Mouse (Mus musculus) cerebral cortex, adult 2 months (tissue): ENCODE measurements around the gene Cdc42bpa.

Source experiments
- WGBS: fragments of 180-500 bp; shearing (Covaris S2); methylation state at CpG from one replicate; pipeline ENCODE4 v1.1.7; 2018; 5-methylcytosine and 5-hydroxymethylcytosine counted together

Cdc42bpa gene

GRCm38 (mm10) chr1:179959721-179960542 lies at the start of gene Cdc42bpa:
Cdc42bpa (plus strand) TSS chr1:179960472.
- under 1% methylated on average over 116 of the region's 128 CpGs for WGBS

GRCm38 (mm10) chr1:179913471-179913870 lies 46.8 kb upstream of the Cdc42bpa start:
- 68% methylated on average over 4 of the region's 4 CpGs for WGBS

GRCm38 (mm10) chr1:179917036-179917435 lies 43.2 kb upstream of the Cdc42bpa start:
- WGBS: 82% methylated on average over 4 of the region's 4 CpGs

GRCm38 (mm10) chr1:179917481-179917880 lies 42.8 kb upstream of the Cdc42bpa start:
- 86% methylated on average over 11 of the region's 11 CpGs for WGBS

GRCm38 (mm10) chr1:179919656-179920436 lies 40.4 kb upstream of the Cdc42bpa start:
- WGBS: 55% methylated on average over 8 of the region's 8 CpGs

- WGBS: 55% methylated on average over 10 of the region's 10 CpGs
These were observed 36.4 kb upstream of the Cdc42bpa start for GRCm38 (mm10) chr1:179923661-179924405.

- 78% methylated on average over 6 of the region's 6 CpGs for WGBS
These were observed 34.0 kb upstream of the Cdc42bpa start for GRCm38 (mm10) chr1:179926240-179926639.

- whole genome bisulfite sequencing: 89% methylated on average over 6 of the region's 6 CpGs
These were observed 33.2 kb upstream of the Cdc42bpa start for GRCm38 (mm10) chr1:179927102-179927501.

GRCm38 (mm10) chr1:179928822-179929221 lies 31.4 kb upstream of the Cdc42bpa start:
- 76% methylated on average over 7 of the region's 7 CpGs for WGBS

GRCm38 (mm10) chr1:179931247-179931646 lies 29.0 kb upstream of the Cdc42bpa start:
- WGBS: 67% methylated on average over 3 of the region's 3 CpGs

GRCm38 (mm10) chr1:179934064-179934463 lies 26.2 kb upstream of the Cdc42bpa start:
- 86% methylated on average over 3 of the region's 3 CpGs for WGBS

- 46% methylated on average over 23 of the region's 23 CpGs for WGBS
These were observed 20.0 kb upstream of the Cdc42bpa start for GRCm38 (mm10) chr1:179940071-179940786.

GRCm38 (mm10) chr1:179940787-179941352 lies 19.4 kb upstream of the Cdc42bpa start:
- WGBS: 77% methylated on average over 14 of the region's 14 CpGs

- WGBS: 93% methylated on average over 10 of the region's 10 CpGs
These were observed 15.3 kb upstream of the Cdc42bpa start for GRCm38 (mm10) chr1:179945017-179945416.

GRCm38 (mm10) chr1:179946616-179947015 lies 13.7 kb upstream of the Cdc42bpa start:
- 63% methylated on average over 2 of the region's 2 CpGs for whole genome bisulfite sequencing

- 87% methylated on average over 2 of the region's 2 CpGs for WGBS
These were observed 12.6 kb upstream of the Cdc42bpa start for GRCm38 (mm10) chr1:179947653-179948052.

GRCm38 (mm10) chr1:179951597-179951996 lies 8.7 kb upstream of the Cdc42bpa start:
- 78% methylated on average over 7 of the region's 7 CpGs for WGBS

- 88% methylated on average over 3 of the region's 3 CpGs for WGBS
These were observed 7.0 kb upstream of the Cdc42bpa start for GRCm38 (mm10) chr1:179953251-179953650.

- 75% methylated on average over 3 of the region's 3 CpGs for WGBS
These were observed 2.8 kb upstream of the Cdc42bpa start for GRCm38 (mm10) chr1:179957431-179957830.

- 9% methylated on average over 41 of the region's 41 CpGs for WGBS
These were observed 1.2 kb upstream of the Cdc42bpa start for GRCm38 (mm10) chr1:179958871-179959720.
